Mouse (Mus musculus) spleen, adult 2 months (tissue): ENCODE data around the gene Srgap1.

ENCODE experiments used
- CTCF ChIP-seq: fragments of 200-500 bp; IDR thresholded peaks from 2 replicates; pipeline ENCODE4 v1.5.1; 2011; ENCODE audit warnings: mild to moderate bottlenecking, inconsistent platforms; ENCODE audit not compliant: insufficient read depth, insufficient read length, insufficient replicate concordance; ENCODE audit errors: extremely low read depth
- POLR2A ChIP-seq: fragments of 200-500 bp; IDR thresholded peaks from 2 replicates; pipeline ENCODE4 v1.6.1; 2011; ENCODE audit warnings: low read depth, low read length, inconsistent platforms

- TF ChIP-seq POLR2A (no peak), CTCF (no peak)
Measured at GRCm38 (mm10) chr10:121915530-121915929, 131.6 kb downstream of the Srgap1 start.
